Mouse (Mus musculus) hindbrain, embryonic 10.5 days (tissue): ENCODE data around the gene Gm28079. TPM values are rescaled to one million over a fixed set of nuclear protein-coding genes. Genes with fewer than 3 reads are reported as not detected.
"Not testable (repeated sequence)": the region's sequence is repeated elsewhere in the genome, so short reads cannot be mapped to it uniquely, and the experiment has no call there.

Source experiments
- DNase-seq: peaks from one replicate; pipeline ENCODE4 v3.0.0-alpha.2; 2017; ENCODE audit warnings: low spot score
- H3K27ac ChIP-seq: fragments of 300-500 bp; sonication (generic); 2 replicates; pipeline ENCODE4 v1.5.1; 2016; ENCODE audit warnings: mild to moderate bottlenecking, moderate library complexity
- H3K27me3 ChIP-seq: fragments of 300-500 bp; sonication (generic); 2 replicates; pipeline ENCODE4 v1.6.1; 2016; ENCODE audit warnings: mild to moderate bottlenecking; ENCODE audit not compliant: poor library complexity, insufficient read depth, severe bottlenecking
- H3K36me3 ChIP-seq: fragments of 300-500 bp; sonication (generic); 2 replicates; pipeline ENCODE4 v1.6.1; 2016; ENCODE audit warnings: mild to moderate bottlenecking, moderate library complexity
- H3K4me1 ChIP-seq: fragments of 300-500 bp; sonication (generic); replicated peaks from 2 replicates; pipeline ENCODE4 v1.6.1; 2016; ENCODE audit warnings: mild to moderate bottlenecking
- H3K4me3 ChIP-seq: fragments of 300-500 bp; sonication (generic); 2 replicates; pipeline ENCODE4 v1.5.1; 2016; ENCODE audit warnings: mild to moderate bottlenecking, moderate library complexity
- H3K9me3 ChIP-seq: fragments of 300-500 bp; sonication (generic); 2 replicates; pipeline ENCODE4 v1.6.1; 2016; ENCODE audit warnings: mild to moderate bottlenecking, moderate library complexity
- WGBS: fragments of 180-500 bp; shearing (Covaris S2); methylation state at CpG from one replicate; pipeline ENCODE4 v1.1.7; 2016; 5-methylcytosine and 5-hydroxymethylcytosine counted together
- polyA plus RNA-seq: library from polyadenylated mRNA; unstranded; fragments of >200 nt; fragmentation: Nextera tagmentation; extraction: Ambion mirVana; gene quantifications from 2 replicates; pipeline ENCODE4 v1.2.1, GENCODE M21; 2016

Gm28079 gene
- polyA plus RNA-seq, result not detected in 2 replicates

- WGBS, result no CpG with 5 or more reads among the region's 1 CpGs
- H3K36me3 ChIP-seq, H3K9me3 ChIP-seq, DNase-seq, H3K4me3 ChIP-seq, H3K27me3 ChIP-seq, H3K27ac ChIP-seq, H3K4me1 ChIP-seq: not testable (repeated sequence)
These were observed at the start of gene Gm28079 for GRCm38 (mm10) chrY:70014799-70015198. Gene Gm28079 (minus strand): TSS chrY:70014899.
